In the genomic region with DNA sequence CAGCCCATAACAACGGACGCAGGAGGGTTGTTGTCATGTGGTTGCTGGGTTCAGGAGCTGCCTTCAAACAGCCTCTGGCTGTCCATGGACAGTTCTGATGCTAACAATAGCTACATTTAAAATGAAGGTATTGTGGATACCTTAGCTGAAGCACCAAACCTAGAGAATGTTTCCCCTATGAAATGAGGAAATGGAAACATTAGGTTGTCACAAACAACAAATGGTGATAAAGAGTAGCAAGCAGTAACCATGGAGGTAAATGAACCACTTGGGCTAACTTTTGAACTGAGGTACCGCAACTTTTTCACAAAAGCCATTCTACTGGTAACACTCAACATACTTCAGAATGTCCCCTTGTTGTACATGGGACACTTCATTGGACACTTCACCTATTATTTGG, we compare ENCODE assay signal across 28 mouse cellular contexts.
"Had no signal": no experiment of that assay in that cellular context is flagged by ENCODE, and none has a peak within 500 bp of the region (broad histone marks: within the 10 kb centered on the region; RNA-seq: fewer than 3 reads in every experiment).

No protein-coding gene starts in this region.

- H3K27me3 ChIP-seq: embryonic facial prominence, embryonic 12.5 days; embryonic facial prominence, embryonic 13.5 days; embryonic facial prominence, embryonic 15.5 days; forebrain, embryonic 12.5 days; forebrain, embryonic 13.5 days; forebrain, embryonic 15.5 days had no signal

- DNase-seq: cerebellum, adult 8-10 months; cerebellum, adult 9-10 months; cerebellum, adult 9-11 months; cerebellum, postnatal 10 days; cerebellum, postnatal 14 days; cerebellum, postnatal 25 days; cerebellum, postnatal 36 days; embryo, embryonic 11 days; forebrain, postnatal 0 days; gastrocnemius, adult 2 months; gastrocnemius, postnatal 10 days; gastrocnemius, postnatal 14 days; gastrocnemius, postnatal 25 days; gastrocnemius, postnatal 36 days; heart, adult 11 months; heart, adult 18-20 months; heart, adult 2 months had no signal

- H3K4me1 ChIP-seq: embryonic facial prominence, embryonic 10.5 days; embryonic facial prominence, embryonic 12.5 days; embryonic facial prominence, embryonic 13.5 days; embryonic facial prominence, embryonic 15.5 days; forebrain, embryonic 10.5 days; forebrain, embryonic 12.5 days; forebrain, embryonic 13.5 days; forebrain, embryonic 15.5 days had no signal

- H3K9me3 ChIP-seq: embryonic facial prominence, embryonic 10.5 days; embryonic facial prominence, embryonic 12.5 days; embryonic facial prominence, embryonic 13.5 days; embryonic facial prominence, embryonic 15.5 days; forebrain, embryonic 10.5 days; forebrain, embryonic 12.5 days; forebrain, embryonic 13.5 days; forebrain, embryonic 15.5 days had no signal

- H3K4me2 ChIP-seq: embryonic facial prominence, embryonic 12.5 days; embryonic facial prominence, embryonic 13.5 days; embryonic facial prominence, embryonic 15.5 days; forebrain, embryonic 12.5 days; forebrain, embryonic 13.5 days; forebrain, embryonic 15.5 days had no signal

- H3K27ac ChIP-seq: embryonic facial prominence, embryonic 10.5 days; embryonic facial prominence, embryonic 12.5 days; embryonic facial prominence, embryonic 13.5 days; embryonic facial prominence, embryonic 15.5 days; forebrain, embryonic 10.5 days; forebrain, embryonic 12.5 days; forebrain, embryonic 13.5 days; forebrain, embryonic 15.5 days; gastrocnemius, adult 2 months; heart, adult 2 months had no signal

- H3K4me3 ChIP-seq: embryonic facial prominence, embryonic 10.5 days; embryonic facial prominence, embryonic 12.5 days; embryonic facial prominence, embryonic 13.5 days; embryonic facial prominence, embryonic 15.5 days; erythroblast, embryonic 14.5 days; forebrain, embryonic 10.5 days; forebrain, embryonic 12.5 days; forebrain, embryonic 13.5 days; forebrain, embryonic 15.5 days; gastrocnemius, adult 2 months; heart, adult 2 months had no signal

- H3K9ac ChIP-seq: embryonic facial prominence, embryonic 12.5 days; embryonic facial prominence, embryonic 13.5 days; embryonic facial prominence, embryonic 15.5 days; forebrain, embryonic 12.5 days; forebrain, embryonic 13.5 days; forebrain, embryonic 15.5 days; forebrain, postnatal 0 days had no signal

- ATAC-seq: forebrain, embryonic 13.5 days; forebrain, embryonic 14.5 days; forebrain, embryonic 15.5 days; forebrain, embryonic 16.5 days; forebrain, postnatal 0 days had no signal

- H3K36me3 ChIP-seq: embryonic facial prominence, embryonic 10.5 days; embryonic facial prominence, embryonic 12.5 days; embryonic facial prominence, embryonic 13.5 days; embryonic facial prominence, embryonic 15.5 days; forebrain, embryonic 10.5 days; forebrain, embryonic 12.5 days; forebrain, embryonic 15.5 days had no signal
